Mouse (Mus musculus): ENCODE results near the gene Des. TPM values are rescaled to one million over a fixed set of nuclear protein-coding genes. Genes with fewer than 3 reads are reported as not detected.

The Des gene
- polyA plus RNA-seq, 1 experiment: 0.03 TPM

- Histone ChIP-seq H3K36me3 (ENCODE audit: control insufficient read depth) (no peaks in the 10 kb centered on the region), H3K9me3 (ENCODE audit: control insufficient read depth, low read length) (no peaks in the 10 kb centered on the region; the same call in 1 of the 2 replicates), H3K27me3 (ENCODE audit: control insufficient read depth) (peaks cover 67% of the 10 kb centered on the region), H3K4me1 (ENCODE audit: control insufficient read depth) (peaks cover 2% of the 10 kb centered on the region; the same call in 1 of the 2 replicates), H3K4me3 (replicated peaks) (no peak overlapping the region)
- TF ChIP-seq GATA1 (IDR thresholded peaks at IDR 0.05; ENCODE audit: low read length): no peak
- TF ChIP-seq TAL1 (IDR thresholded peaks at IDR 0.05; ENCODE audit: low read length): no peak
Measured at GRCm38 (mm10) chr1:75387469-75387928, 27.4 kb downstream of the Des start.

GRCm38 (mm10) chr1:75387929-75388897 is 28.1 kb downstream of the Des start:
- peaks cover 2% of the 10 kb centered on the region; the same call in 1 of the 2 replicates for H3K4me1 ChIP-seq (ENCODE audit: control insufficient read depth)
- H3K36me3 ChIP-seq (ENCODE audit: control insufficient read depth): no peaks in the 10 kb centered on the region
- no peaks in the 10 kb centered on the region; the same call in 1 of the 2 replicates for H3K9me3 ChIP-seq (ENCODE audit: control insufficient read depth, low read length)
- H3K4me3 ChIP-seq (replicated peaks): no peak overlapping the region
- TF ChIP-seq TAL1 (IDR thresholded peaks at IDR 0.05; ENCODE audit: low read length): no peak
- no peak for TF ChIP-seq GATA1 (IDR thresholded peaks at IDR 0.05; ENCODE audit: low read length)
- peaks cover 59% of the 10 kb centered on the region for H3K27me3 ChIP-seq (ENCODE audit: control insufficient read depth)

GRCm38 (mm10) chr1:75388898-75389515 is 28.9 kb downstream of the Des start:
- Histone ChIP-seq H3K27me3 (ENCODE audit: control insufficient read depth) (peaks cover 53% of the 10 kb centered on the region), H3K4me3 (replicated peaks) (no peak overlapping the region), H3K9me3 (ENCODE audit: control insufficient read depth, low read length) (no peaks in the 10 kb centered on the region; the same call in 1 of the 2 replicates), H3K36me3 (ENCODE audit: control insufficient read depth) (no peaks in the 10 kb centered on the region), H3K4me1 (ENCODE audit: control insufficient read depth) (peaks cover 2% of the 10 kb centered on the region; the same call in 1 of the 2 replicates)
- TF ChIP-seq TAL1 (IDR thresholded peaks at IDR 0.05; ENCODE audit: low read length) (no peak), GATA1 (IDR thresholded peaks at IDR 0.05; ENCODE audit: low read length) (no peak)

GRCm38 (mm10) chr1:75393139-75393538 is 33.0 kb downstream of the Des start:
- H3K4me3 ChIP-seq (replicated peaks): no peak overlapping the region
- H3K9me3 ChIP-seq (ENCODE audit: control insufficient read depth, low read length): no peaks in the 10 kb centered on the region; the same call in 1 of the 2 replicates
- H3K4me1 ChIP-seq (ENCODE audit: control insufficient read depth): peaks cover 2% of the 10 kb centered on the region; the same call in 1 of the 2 replicates
- no peak for TF ChIP-seq GATA1 (IDR thresholded peaks at IDR 0.05; ENCODE audit: low read length)
- TF ChIP-seq TAL1 (IDR thresholded peaks at IDR 0.05; ENCODE audit: low read length): no peak
- H3K36me3 ChIP-seq (ENCODE audit: control insufficient read depth): no peaks in the 10 kb centered on the region
- H3K27me3 ChIP-seq (ENCODE audit: control insufficient read depth): peaks cover 26% of the 10 kb centered on the region

- peaks cover under 1% of the 10 kb centered on the region; the same call in 1 of the 2 replicates for H3K4me1 ChIP-seq (ENCODE audit: control insufficient read depth)
- no peak overlapping the region for H3K4me3 ChIP-seq (replicated peaks)
- H3K9me3 ChIP-seq (ENCODE audit: control insufficient read depth, low read length): no peaks in the 10 kb centered on the region
- H3K27me3 ChIP-seq (ENCODE audit: control insufficient read depth): peaks cover 19% of the 10 kb centered on the region
- no peak for TF ChIP-seq GATA1 (IDR thresholded peaks at IDR 0.05; ENCODE audit: low read length)
- TF ChIP-seq TAL1 (IDR thresholded peaks at IDR 0.05; ENCODE audit: low read length): no peak
- H3K36me3 ChIP-seq (ENCODE audit: control insufficient read depth): no peaks in the 10 kb centered on the region
Measured at GRCm38 (mm10) chr1:75393846-75394245, 33.7 kb downstream of the Des start.

GRCm38 (mm10) chr1:75398761-75399402 is 38.8 kb downstream of the Des start:
- Histone ChIP-seq H3K9me3 (ENCODE audit: control insufficient read depth, low read length) (no peaks in the 10 kb centered on the region), H3K4me1 (ENCODE audit: control insufficient read depth) (peaks cover 2% of the 10 kb centered on the region; the same call in 1 of the 2 replicates), H3K4me3 (replicated peaks) (no peak overlapping the region), H3K36me3 (ENCODE audit: control insufficient read depth) (no peaks in the 10 kb centered on the region), H3K27me3 (ENCODE audit: control insufficient read depth) (no peaks in the 10 kb centered on the region)
- TF ChIP-seq GATA1 (IDR thresholded peaks at IDR 0.05; ENCODE audit: low read length) (no peak), TAL1 (IDR thresholded peaks at IDR 0.05; ENCODE audit: low read length) (no peak)

GRCm38 (mm10) chr1:75399755-75400492 is 39.8 kb downstream of the Des start:
- Histone ChIP-seq H3K27me3 (ENCODE audit: control insufficient read depth) (no peaks in the 10 kb centered on the region), H3K4me3 (replicated peaks) (no peak overlapping the region), H3K9me3 (ENCODE audit: control insufficient read depth, low read length) (no peaks in the 10 kb centered on the region), H3K36me3 (ENCODE audit: control insufficient read depth) (no peaks in the 10 kb centered on the region), H3K4me1 (ENCODE audit: control insufficient read depth) (peaks cover 2% of the 10 kb centered on the region; the same call in 1 of the 2 replicates)
- TF ChIP-seq GATA1 (IDR thresholded peaks at IDR 0.05; ENCODE audit: low read length) (no peak), TAL1 (IDR thresholded peaks at IDR 0.05; ENCODE audit: low read length) (no peak)

GRCm38 (mm10) chr1:75400493-75401115 is 40.5 kb downstream of the Des start:
- Histone ChIP-seq H3K4me1 (ENCODE audit: control insufficient read depth) (peaks cover 2% of the 10 kb centered on the region; the same call in 1 of the 2 replicates), H3K9me3 (ENCODE audit: control insufficient read depth, low read length) (no peaks in the 10 kb centered on the region), H3K4me3 (replicated peaks) (no peak overlapping the region), H3K36me3 (ENCODE audit: control insufficient read depth) (no peaks in the 10 kb centered on the region), H3K27me3 (ENCODE audit: control insufficient read depth) (no peaks in the 10 kb centered on the region)
- no peak for TF ChIP-seq GATA1 (IDR thresholded peaks at IDR 0.05; ENCODE audit: low read length)
- no peak for TF ChIP-seq TAL1 (IDR thresholded peaks at IDR 0.05; ENCODE audit: low read length)

Measured in erythroblast, embryonic 14.5 days (primary cell).